Mouse (Mus musculus): ENCODE data around the gene Macf1. TPM values are rescaled to one million over a fixed set of nuclear protein-coding genes. Genes with fewer than 3 reads are reported as not detected.

Macf1 gene
- total and polyA plus RNA-seq, 3 experiments: 39.3 to 169 (median 129) TPM

GRCm38 (mm10) chr4:123592046-123592445 lies 92.1 kb downstream of the Macf1 start:
- no peak for TF ChIP-seq POLR2AphosphoS5 (IDR thresholded peaks at IDR 0.05; ENCODE audit: insufficient replicate concordance, low read depth, low read length)
- no peak for TF ChIP-seq TAL1 (conservative IDR thresholded peaks at IDR 0.05; ENCODE audit: low read depth, low read length)
- TF ChIP-seq CTCF (IDR thresholded peaks at IDR 0.05; ENCODE audit: low read depth, low read length): no peak
- TF ChIP-seq GATA1 (IDR thresholded peaks at IDR 0.05; ENCODE audit: borderline replicate concordance, low read length): no peak
- no peak for TF ChIP-seq GATA2 (IDR thresholded peaks at IDR 0.05; ENCODE audit: borderline replicate concordance, low read depth, low read length)
- no peak for ATAC-seq (ENCODE audit: extremely low read depth, insufficient number of reproducible peaks, low FRiP score, poor library complexity, severe bottlenecking)
- Histone ChIP-seq H3K9me3 (replicated peaks) (no peaks in the 10 kb centered on the region), H3K4me3 (ENCODE audit: low read depth, low read length) (no peak overlapping the region), H3K27me3 (ENCODE audit: insufficient read depth, low read length) (no peaks in the 10 kb centered on the region; the same call in 1 of the 2 replicates), H3K36me3 (replicated peaks) (no peaks in the 10 kb centered on the region), H3K4me1 (ENCODE audit: insufficient read depth, low read depth, low read length) (no peaks in the 10 kb centered on the region)
- DNase-seq (ENCODE audit: low spot score): no peak

GRCm38 (mm10) chr4:123591026-123591635 lies 93.0 kb downstream of the Macf1 start:
- DNase-seq (ENCODE audit: low spot score): no peak
- Histone ChIP-seq H3K36me3 (replicated peaks) (no peaks in the 10 kb centered on the region), H3K9me3 (replicated peaks) (no peaks in the 10 kb centered on the region), H3K4me1 (ENCODE audit: insufficient read depth, low read depth, low read length) (no peaks in the 10 kb centered on the region), H3K27me3 (ENCODE audit: insufficient read depth, low read length) (no peaks in the 10 kb centered on the region; the same call in 1 of the 2 replicates), H3K4me3 (ENCODE audit: low read depth, low read length) (no peak overlapping the region)
- ATAC-seq (ENCODE audit: extremely low read depth, insufficient number of reproducible peaks, low FRiP score, poor library complexity, severe bottlenecking): no peak
- no peak for TF ChIP-seq TAL1 (conservative IDR thresholded peaks at IDR 0.05; ENCODE audit: low read depth, low read length)
- no peak for TF ChIP-seq POLR2AphosphoS5 (IDR thresholded peaks at IDR 0.05; ENCODE audit: insufficient replicate concordance, low read depth, low read length)
- no peak for TF ChIP-seq GATA2 (IDR thresholded peaks at IDR 0.05; ENCODE audit: borderline replicate concordance, low read depth, low read length)
- TF ChIP-seq CTCF (IDR thresholded peaks at IDR 0.05; ENCODE audit: low read depth, low read length): no peak
- no peak for TF ChIP-seq GATA1 (IDR thresholded peaks at IDR 0.05; ENCODE audit: borderline replicate concordance, low read length)

GRCm38 (mm10) chr4:123589496-123589895 lies 94.7 kb downstream of the Macf1 start:
- Histone ChIP-seq H3K4me3 (ENCODE audit: low read depth, low read length) (no peak overlapping the region), H3K9me3 (replicated peaks) (no peaks in the 10 kb centered on the region), H3K4me1 (ENCODE audit: insufficient read depth, low read depth, low read length) (no peaks in the 10 kb centered on the region; the same call in 1 of the 2 replicates), H3K36me3 (replicated peaks) (no peaks in the 10 kb centered on the region), H3K27me3 (ENCODE audit: insufficient read depth, low read length) (no peaks in the 10 kb centered on the region; the same call in 1 of the 2 replicates)
- DNase-seq (ENCODE audit: low spot score) (no peak), ATAC-seq (ENCODE audit: extremely low read depth, insufficient number of reproducible peaks, low FRiP score, poor library complexity, severe bottlenecking) (no peak)
- no peak for TF ChIP-seq GATA1 (IDR thresholded peaks at IDR 0.05; ENCODE audit: borderline replicate concordance, low read length)
- TF ChIP-seq CTCF (IDR thresholded peaks at IDR 0.05; ENCODE audit: low read depth, low read length): no peak
- TF ChIP-seq GATA2 (IDR thresholded peaks at IDR 0.05; ENCODE audit: borderline replicate concordance, low read depth, low read length): no peak
- no peak for TF ChIP-seq TAL1 (conservative IDR thresholded peaks at IDR 0.05; ENCODE audit: low read depth, low read length)
- no peak for TF ChIP-seq POLR2AphosphoS5 (IDR thresholded peaks at IDR 0.05; ENCODE audit: insufficient replicate concordance, low read depth, low read length)

- Histone ChIP-seq H3K4me3 (ENCODE audit: low read depth, low read length) (no peak overlapping the region), H3K36me3 (replicated peaks) (no peaks in the 10 kb centered on the region), H3K27me3 (ENCODE audit: insufficient read depth, low read length) (no peaks in the 10 kb centered on the region; the same call in 1 of the 2 replicates), H3K4me1 (ENCODE audit: insufficient read depth, low read depth, low read length) (no peaks in the 10 kb centered on the region; the same call in 1 of the 2 replicates), H3K9me3 (replicated peaks) (no peaks in the 10 kb centered on the region)
- DNase-seq (ENCODE audit: low spot score) (no peak), ATAC-seq (ENCODE audit: extremely low read depth, insufficient number of reproducible peaks, low FRiP score, poor library complexity, severe bottlenecking) (no peak)
- TF ChIP-seq CTCF (IDR thresholded peaks at IDR 0.05; ENCODE audit: low read depth, low read length) (0 out of 2 replicates have a peak, but pooled peaks have one; percentile 12), POLR2AphosphoS5 (IDR thresholded peaks at IDR 0.05; ENCODE audit: insufficient replicate concordance, low read depth, low read length) (no peak)
These were observed 95.5 kb downstream of the Macf1 start for GRCm38 (mm10) chr4:123588353-123589301.

GRCm38 (mm10) chr4:123587616-123588015 lies 96.5 kb downstream of the Macf1 start:
- ATAC-seq (ENCODE audit: extremely low read depth, insufficient number of reproducible peaks, low FRiP score, poor library complexity, severe bottlenecking) (no peak), DNase-seq (ENCODE audit: low spot score) (no peak)
- Histone ChIP-seq H3K9me3 (replicated peaks) (no peaks in the 10 kb centered on the region), H3K4me1 (ENCODE audit: insufficient read depth, low read depth, low read length) (no peaks in the 10 kb centered on the region; the same call in 1 of the 2 replicates), H3K36me3 (replicated peaks) (no peaks in the 10 kb centered on the region), H3K27me3 (ENCODE audit: insufficient read depth, low read length) (no peaks in the 10 kb centered on the region; the same call in 1 of the 2 replicates), H3K4me3 (ENCODE audit: low read depth, low read length) (no peak overlapping the region)
- TF ChIP-seq POLR2AphosphoS5 (IDR thresholded peaks at IDR 0.05; ENCODE audit: insufficient replicate concordance, low read depth, low read length): no peak
- no peak for TF ChIP-seq GATA2 (IDR thresholded peaks at IDR 0.05; ENCODE audit: borderline replicate concordance, low read depth, low read length)
- TF ChIP-seq TAL1 (conservative IDR thresholded peaks at IDR 0.05; ENCODE audit: low read depth, low read length): no peak
- no peak for TF ChIP-seq CTCF (IDR thresholded peaks at IDR 0.05; ENCODE audit: low read depth, low read length)
- TF ChIP-seq GATA1 (IDR thresholded peaks at IDR 0.05; ENCODE audit: borderline replicate concordance, low read length): no peak

- ATAC-seq (ENCODE audit: extremely low read depth, insufficient number of reproducible peaks, low FRiP score, poor library complexity, severe bottlenecking) (no peak), DNase-seq (ENCODE audit: low spot score) (no peak)
- no peak overlapping the region for H3K4me3 ChIP-seq (ENCODE audit: low read depth, low read length)
- no peaks in the 10 kb centered on the region for H3K27me3 ChIP-seq (ENCODE audit: insufficient read depth, low read length)
- H3K9me3 ChIP-seq (replicated peaks): no peaks in the 10 kb centered on the region
- TF ChIP-seq GATA1 (IDR thresholded peaks at IDR 0.05; ENCODE audit: borderline replicate concordance, low read length): no peak
- no peak for TF ChIP-seq POLR2AphosphoS5 (IDR thresholded peaks at IDR 0.05; ENCODE audit: insufficient replicate concordance, low read depth, low read length)
- no peak for TF ChIP-seq GATA2 (IDR thresholded peaks at IDR 0.05; ENCODE audit: borderline replicate concordance, low read depth, low read length)
- no peak for TF ChIP-seq TAL1 (conservative IDR thresholded peaks at IDR 0.05; ENCODE audit: low read depth, low read length)
- no peak for TF ChIP-seq CTCF (IDR thresholded peaks at IDR 0.05; ENCODE audit: low read depth, low read length)
- no peaks in the 10 kb centered on the region; the same call in 1 of the 2 replicates for H3K4me1 ChIP-seq (ENCODE audit: insufficient read depth, low read depth, low read length)
- no peaks in the 10 kb centered on the region for H3K36me3 ChIP-seq (replicated peaks)
These were observed 99.5 kb downstream of the Macf1 start for GRCm38 (mm10) chr4:123584720-123585093.
